Mouse (Mus musculus): ENCODE results near the gene Gm9970. TPM values are rescaled to one million over a fixed set of nuclear protein-coding genes. Genes with fewer than 3 reads are reported as not detected.

Gm9970 gene
- polyA plus RNA-seq (2012; rRNA removed), result 86.1 and 103 TPM in 2 replicates

GRCm38 (mm10) chr5:31240637-31241521 is at the start of gene Gm9970, which contains the start of gene Nrbp1:
Gene Gm9970 (minus strand): TSS chr5:31241232.
Gene Nrbp1 (plus strand): TSS chr5:31240864.
- Histone ChIP-seq H3K4me1 (ENCODE audit: control insufficient read depth, insufficient read depth, low read length) (peaks cover 13% of the 10 kb centered on the region), H3K27me3 (ENCODE audit: control insufficient read depth, insufficient read depth, low read length) (no peaks in the 10 kb centered on the region), H3K27ac (ENCODE audit: control insufficient read depth, insufficient read depth, low read depth, low read length) (peak within 1 kb of the TSS; percentile 92), H3K36me3 (ENCODE audit: control insufficient read depth, insufficient read depth, low read length) (peaks cover 1% of the 10 kb centered on the region; the same call in 1 of the 2 replicates), H3K4me3 (ENCODE audit: control insufficient read depth, low read depth, low read length) (peak within 1 kb of the TSS; percentile 88)
- TF ChIP-seq POLR2A (IDR thresholded peaks at IDR 0.05; ENCODE audit: control insufficient read depth, low read depth, low read length), result peak; percentile 95
- no peak for TF ChIP-seq CTCF (IDR thresholded peaks at IDR 0.05; ENCODE audit: control insufficient read depth, insufficient read depth, insufficient replicate concordance, low read depth, low read length)

DNA sequence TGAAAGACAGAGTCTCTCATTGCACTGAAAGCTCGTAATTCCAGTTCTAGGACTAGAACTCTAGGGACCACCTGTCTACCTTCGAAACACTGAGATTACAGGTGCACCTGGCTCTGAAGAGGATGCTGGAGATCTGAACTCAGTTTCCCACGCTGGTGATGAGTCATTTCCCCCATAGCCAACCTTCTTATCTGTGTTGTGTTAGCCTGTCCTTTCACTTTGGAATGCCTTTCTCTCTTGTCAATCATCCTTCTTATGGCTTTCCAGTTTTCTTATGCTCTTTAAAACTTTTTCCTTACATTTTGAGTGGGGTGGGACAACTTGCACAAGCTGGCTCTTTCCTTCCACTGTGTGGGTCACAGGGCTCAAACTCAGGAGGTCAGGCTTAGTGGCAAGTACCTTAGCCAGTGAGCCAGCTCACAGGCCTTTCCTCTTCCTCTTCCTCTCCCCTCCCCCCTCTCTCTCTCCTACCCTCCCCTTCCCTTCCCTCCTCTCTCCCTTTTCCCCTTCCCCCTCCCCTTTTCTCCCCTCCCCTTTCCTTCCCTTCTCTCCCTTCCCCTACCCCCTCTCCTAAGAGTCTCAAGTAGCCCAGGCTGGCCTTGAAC is 48.7 kb upstream of the Gm9970 start:
- H3K4me1 ChIP-seq (ENCODE audit: control insufficient read depth, insufficient read depth, low read length), result peaks cover 9% of the 10 kb centered on the region
- H3K27ac ChIP-seq (ENCODE audit: control insufficient read depth, insufficient read depth, low read depth, low read length), result no peak overlapping the region
- H3K27me3 ChIP-seq (ENCODE audit: control insufficient read depth, insufficient read depth, low read length), result no peaks in the 10 kb centered on the region
- H3K36me3 ChIP-seq (ENCODE audit: control insufficient read depth, insufficient read depth, low read length), result peaks cover 2% of the 10 kb centered on the region
- H3K4me3 ChIP-seq (ENCODE audit: control insufficient read depth, low read depth, low read length), result peak overlapping the region; percentile 83
- TF ChIP-seq CTCF (IDR thresholded peaks at IDR 0.05; ENCODE audit: control insufficient read depth, insufficient read depth, insufficient replicate concordance, low read depth, low read length) (no peak), POLR2A (IDR thresholded peaks at IDR 0.05; ENCODE audit: control insufficient read depth, low read depth, low read length) (no peak)

DNA sequence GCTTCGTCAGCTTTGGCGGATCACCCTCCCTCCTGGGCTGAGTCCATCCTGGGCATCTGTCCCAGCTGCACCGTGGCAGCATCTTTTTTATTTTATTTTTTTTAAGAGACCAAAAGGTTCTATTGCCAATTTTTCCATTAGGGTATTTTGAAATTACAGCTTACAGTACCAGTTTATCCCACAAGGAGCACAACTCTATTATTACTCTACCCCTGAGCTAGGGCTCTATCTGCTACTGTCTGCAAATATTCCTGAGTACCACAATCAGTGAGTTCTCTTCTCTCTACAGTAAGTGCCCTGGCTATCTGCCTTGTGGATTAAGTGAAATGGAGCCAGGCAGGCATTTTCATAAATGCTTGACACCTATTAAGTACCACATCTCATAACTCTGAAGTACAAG is 47.6 kb upstream of the Gm9970 start:
- H3K36me3 ChIP-seq (ENCODE audit: control insufficient read depth, insufficient read depth, low read length), result peaks cover 2% of the 10 kb centered on the region
- no peak overlapping the region for H3K27ac ChIP-seq (ENCODE audit: control insufficient read depth, insufficient read depth, low read depth, low read length)
- no peak overlapping the region for H3K4me3 ChIP-seq (ENCODE audit: control insufficient read depth, low read depth, low read length)
- TF ChIP-seq POLR2A (IDR thresholded peaks at IDR 0.05; ENCODE audit: control insufficient read depth, low read depth, low read length) (no peak), CTCF (IDR thresholded peaks at IDR 0.05; ENCODE audit: control insufficient read depth, insufficient read depth, insufficient replicate concordance, low read depth, low read length) (no peak)
- no peaks in the 10 kb centered on the region for H3K27me3 ChIP-seq (ENCODE audit: control insufficient read depth, insufficient read depth, low read length)
- peaks cover 7% of the 10 kb centered on the region for H3K4me1 ChIP-seq (ENCODE audit: control insufficient read depth, insufficient read depth, low read length)

GRCm38 (mm10) chr5:31288225-31288624 is 47.2 kb upstream of the Gm9970 start:
- H3K27ac ChIP-seq (ENCODE audit: control insufficient read depth, insufficient read depth, low read depth, low read length), result no peak overlapping the region
- H3K36me3 ChIP-seq (ENCODE audit: control insufficient read depth, insufficient read depth, low read length), result peaks cover 3% of the 10 kb centered on the region
- peaks cover 7% of the 10 kb centered on the region for H3K4me1 ChIP-seq (ENCODE audit: control insufficient read depth, insufficient read depth, low read length)
- no peak for TF ChIP-seq POLR2A (IDR thresholded peaks at IDR 0.05; ENCODE audit: control insufficient read depth, low read depth, low read length)
- TF ChIP-seq CTCF (IDR thresholded peaks at IDR 0.05; ENCODE audit: control insufficient read depth, insufficient read depth, insufficient replicate concordance, low read depth, low read length), result no peak
- H3K4me3 ChIP-seq (ENCODE audit: control insufficient read depth, low read depth, low read length), result no peak overlapping the region
- H3K27me3 ChIP-seq (ENCODE audit: control insufficient read depth, insufficient read depth, low read length), result no peaks in the 10 kb centered on the region

DNA sequence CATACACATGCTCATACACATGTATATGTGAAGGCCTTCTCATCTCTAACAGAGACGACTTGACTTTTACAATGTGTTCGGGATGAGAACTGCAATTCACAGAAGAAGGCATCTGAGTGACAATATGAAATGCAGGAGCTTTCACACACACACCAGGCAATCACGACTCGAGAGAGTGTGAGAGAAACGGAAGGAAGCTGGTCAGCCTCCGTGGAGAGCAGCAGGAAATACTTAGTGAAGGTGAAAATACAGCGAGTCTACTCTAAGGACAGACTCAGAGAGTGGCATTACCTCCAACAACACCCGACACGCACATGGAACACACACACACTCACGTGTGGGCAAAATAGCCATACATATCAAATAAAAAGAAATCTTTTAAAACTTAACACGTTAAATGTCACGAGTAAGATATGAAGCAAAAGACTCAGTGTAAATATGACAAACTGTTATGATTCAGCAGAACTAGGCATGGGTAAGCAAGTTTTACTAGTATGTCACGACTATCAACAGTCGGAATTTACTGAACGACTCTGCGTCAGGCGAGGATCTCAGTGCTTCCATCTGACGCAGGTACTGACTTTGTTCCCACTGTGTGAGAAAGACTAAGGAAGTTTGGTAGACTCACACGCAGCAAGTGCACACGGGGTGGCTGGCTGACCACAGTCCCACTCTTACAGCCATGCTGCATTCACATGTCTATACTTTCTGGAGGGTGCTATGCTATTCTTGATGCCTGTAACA is 38.4 kb upstream of the Gm9970 start:
- TF ChIP-seq POLR2A (IDR thresholded peaks at IDR 0.05; ENCODE audit: control insufficient read depth, low read depth, low read length), result no peak
- no peak for TF ChIP-seq CTCF (IDR thresholded peaks at IDR 0.05; ENCODE audit: control insufficient read depth, insufficient read depth, insufficient replicate concordance, low read depth, low read length)
- no peaks in the 10 kb centered on the region for H3K27me3 ChIP-seq (ENCODE audit: control insufficient read depth, insufficient read depth, low read length)
- peaks cover 9% of the 10 kb centered on the region for H3K36me3 ChIP-seq (ENCODE audit: control insufficient read depth, insufficient read depth, low read length)
- no peak overlapping the region for H3K27ac ChIP-seq (ENCODE audit: control insufficient read depth, insufficient read depth, low read depth, low read length)
- H3K4me3 ChIP-seq (ENCODE audit: control insufficient read depth, low read depth, low read length), result no peak overlapping the region
- no peaks in the 10 kb centered on the region for H3K4me1 ChIP-seq (ENCODE audit: control insufficient read depth, insufficient read depth, low read length)

DNA sequence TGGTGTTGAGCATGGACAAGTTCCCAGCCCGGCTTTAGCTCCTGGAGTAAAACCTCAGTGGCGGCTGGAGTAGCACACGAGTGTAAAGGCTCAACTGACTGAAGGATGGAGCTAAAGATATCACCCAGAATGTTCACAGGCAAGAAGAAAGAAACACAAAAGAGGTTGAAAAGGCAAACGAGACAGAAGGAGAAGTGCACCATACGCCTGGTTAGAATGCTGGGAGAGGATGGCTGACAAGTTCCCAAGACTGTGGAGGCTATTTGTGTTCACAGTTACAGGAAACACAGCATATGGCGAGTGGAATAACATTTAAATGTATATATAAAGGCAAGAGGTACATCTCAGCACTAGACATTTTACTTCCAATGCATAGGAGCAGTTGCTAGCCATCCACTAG is 32.0 kb upstream of the Gm9970 start:
- Histone ChIP-seq H3K4me1 (ENCODE audit: control insufficient read depth, insufficient read depth, low read length) (no peaks in the 10 kb centered on the region), H3K4me3 (ENCODE audit: control insufficient read depth, low read depth, low read length) (no peak overlapping the region), H3K27me3 (ENCODE audit: control insufficient read depth, insufficient read depth, low read length) (no peaks in the 10 kb centered on the region), H3K36me3 (ENCODE audit: control insufficient read depth, insufficient read depth, low read length) (peaks cover 1% of the 10 kb centered on the region), H3K27ac (ENCODE audit: control insufficient read depth, insufficient read depth, low read depth, low read length) (no peak overlapping the region)
- TF ChIP-seq POLR2A (IDR thresholded peaks at IDR 0.05; ENCODE audit: control insufficient read depth, low read depth, low read length), result no peak
- no peak for TF ChIP-seq CTCF (IDR thresholded peaks at IDR 0.05; ENCODE audit: control insufficient read depth, insufficient read depth, insufficient replicate concordance, low read depth, low read length)

- H3K27me3 ChIP-seq (ENCODE audit: control insufficient read depth, insufficient read depth, low read length), result no peaks in the 10 kb centered on the region
- no peak overlapping the region for H3K4me3 ChIP-seq (ENCODE audit: control insufficient read depth, low read depth, low read length)
- no peaks in the 10 kb centered on the region for H3K4me1 ChIP-seq (ENCODE audit: control insufficient read depth, insufficient read depth, low read length)
- no peak for TF ChIP-seq POLR2A (IDR thresholded peaks at IDR 0.05; ENCODE audit: control insufficient read depth, low read depth, low read length)
- TF ChIP-seq CTCF (IDR thresholded peaks at IDR 0.05; ENCODE audit: control insufficient read depth, insufficient read depth, insufficient replicate concordance, low read depth, low read length), result no peak
- no peak overlapping the region for H3K27ac ChIP-seq (ENCODE audit: control insufficient read depth, insufficient read depth, low read depth, low read length)
- peaks cover 5% of the 10 kb centered on the region for H3K36me3 ChIP-seq (ENCODE audit: control insufficient read depth, insufficient read depth, low read length)
Measured at GRCm38 (mm10) chr5:31267686-31268085, 26.7 kb upstream of the Gm9970 start.
